Mouse (Mus musculus) heart, embryonic 13.5 days (tissue): Measurements from ENCODE around the gene Insl3. TPM values are rescaled to one million over a fixed set of nuclear protein-coding genes. Genes with fewer than 3 reads are reported as not detected.

ENCODE experiments used
- ATAC-seq: fragments of 200-750 bp; cut with Nextera tagmentation; 2 replicates; pipeline ENCODE4 v1.8.0; 2017; ENCODE audit warnings: moderate TSS enrichment; ENCODE audit not compliant: insufficient number of reproducible peaks, low FRiP score, low TSS enrichment; ENCODE audit errors: extremely low read depth
- H3K27ac ChIP-seq: fragments of 300-500 bp; sonication (generic); replicated peaks from 2 replicates; pipeline ENCODE4 v1.5.1; 2015; ENCODE audit warnings: moderate library complexity, mild to moderate bottlenecking, inconsistent platforms
- H3K27me3 ChIP-seq: fragments of 300-500 bp; sonication (generic); replicated peaks from 2 replicates; pipeline ENCODE4 v1.6.1; 2015; ENCODE audit warnings: mild to moderate bottlenecking, inconsistent platforms
- H3K36me3 ChIP-seq: fragments of 300-500 bp; sonication (generic); 2 replicates; pipeline ENCODE4 v1.6.1; 2015; ENCODE audit warnings: mild to moderate bottlenecking, inconsistent platforms
- H3K4me1 ChIP-seq: fragments of 300-500 bp; sonication (generic); 2 replicates; pipeline ENCODE4 v1.6.1; 2015; ENCODE audit warnings: inconsistent platforms
- H3K4me2 ChIP-seq: fragments of 300-500 bp; sonication (generic); 2 replicates; pipeline ENCODE4 v1.6.1; 2015; ENCODE audit warnings: inconsistent platforms, mild to moderate bottlenecking, moderate library complexity
- H3K4me3 ChIP-seq: fragments of 300-500 bp; sonication (generic); 2 replicates; pipeline ENCODE4 v1.5.1; 2015; ENCODE audit warnings: moderate library complexity, mild to moderate bottlenecking, inconsistent platforms
- H3K9ac ChIP-seq: fragments of 300-500 bp; sonication (generic); 2 replicates; pipeline ENCODE4 v1.6.1; 2015; ENCODE audit warnings: inconsistent platforms, mild to moderate bottlenecking, moderate library complexity
- H3K9me3 ChIP-seq: fragments of 300-500 bp; sonication (generic); 2 replicates; pipeline ENCODE4 v1.6.1; 2016; ENCODE audit warnings: inconsistent platforms
- WGBS: fragments of 180-500 bp; shearing (Covaris S2); methylation state at CpG from one replicate; pipeline ENCODE4 v1.1.7; 2015; ENCODE audit warnings: mixed read lengths; 5-methylcytosine and 5-hydroxymethylcytosine counted together
- polyA plus RNA-seq: library from polyadenylated mRNA; unstranded; fragments of >200 nt; fragmentation: Nextera tagmentation; extraction: Ambion mirVana; gene quantifications from 2 replicates; pipeline ENCODE4 v1.2.1, GENCODE M21; 2015

Gene Insl3
- polyA plus RNA-seq, 1 experiment from 2014 or later: 1.5 TPM

GRCm38 (mm10) chr8:71711574-71711973 lies 22.6 kb downstream of the Insl3 start:
- 59% methylated on average over 2 of the region's 2 CpGs for WGBS

DNA sequence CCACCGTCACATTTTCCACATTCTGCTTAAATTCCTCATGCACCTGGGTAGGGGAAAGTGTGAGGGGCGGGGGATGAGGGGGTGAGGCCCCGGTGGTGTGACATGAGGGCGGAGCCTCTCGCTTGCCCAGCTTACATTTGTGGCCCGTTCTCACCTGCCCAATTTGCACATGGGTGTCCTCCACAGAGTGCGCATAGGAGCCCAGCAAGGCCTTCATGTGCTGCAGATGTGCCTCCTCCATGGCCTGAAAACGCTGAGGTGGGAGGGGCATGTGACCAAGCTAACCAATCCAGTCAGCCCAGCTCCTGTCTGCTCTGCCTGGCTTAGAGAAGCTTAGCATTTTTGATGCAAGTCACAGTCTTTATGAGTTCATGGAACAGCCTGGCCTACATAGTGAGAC lies 26.5 kb downstream of the Insl3 start:
- Histone ChIP-seq H3K4me2 (no peak overlapping the region), H3K27me3 (peaks cover 88% of the 10 kb centered on the region), H3K9ac (no peak overlapping the region), H3K36me3 (no peaks in the 10 kb centered on the region), H3K4me1 (peaks cover 5% of the 10 kb centered on the region; the same call in 1 of the 2 replicates), H3K27ac (no peak overlapping the region), H3K4me3 (no peak overlapping the region), H3K9me3 (no peaks in the 10 kb centered on the region)
- no peak for ATAC-seq
- WGBS: 30% methylated on average over 8 of the region's 8 CpGs

More at GRCm38 (mm10) chr8:71711574-71711973, 22.6 kb downstream of the Insl3 start:
- no peaks in the 10 kb centered on the region for H3K36me3 ChIP-seq
- H3K9me3 ChIP-seq: no peaks in the 10 kb centered on the region
- ATAC-seq: no peak
- no peak overlapping the region for H3K27ac ChIP-seq
- no peak overlapping the region for H3K9ac ChIP-seq
- no peak overlapping the region for H3K4me2 ChIP-seq
- no peaks in the 10 kb centered on the region for H3K4me1 ChIP-seq
- H3K4me3 ChIP-seq: no peak overlapping the region
- H3K27me3 ChIP-seq: peaks cover 92% of the 10 kb centered on the region

DNA sequence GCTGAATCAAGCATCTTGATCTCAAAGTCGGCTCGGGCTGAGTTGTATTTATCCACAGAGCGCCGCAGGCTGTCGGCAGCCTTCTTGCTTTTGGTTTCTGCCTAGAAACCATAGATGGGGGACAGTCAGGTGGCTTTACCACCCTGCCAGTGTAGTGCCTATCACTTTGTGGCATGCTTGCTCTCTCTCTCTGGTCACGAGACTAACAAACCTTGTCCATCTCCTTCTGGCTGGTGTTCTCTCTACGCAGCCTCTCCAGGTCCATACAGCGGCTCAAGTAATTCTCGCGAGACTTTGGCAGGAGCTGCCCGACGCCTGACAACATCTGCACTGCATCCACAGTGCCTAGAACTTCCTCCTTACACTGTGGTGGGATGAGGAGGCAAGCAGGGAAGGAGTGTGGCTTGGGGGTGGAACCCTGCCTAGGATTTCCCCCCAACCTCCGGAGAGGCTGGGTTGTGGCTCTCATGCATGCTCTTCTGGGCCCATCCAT lies 27.6 kb downstream of the Insl3 start:
- Histone ChIP-seq H3K4me3 (no peak overlapping the region), H3K4me2 (no peak overlapping the region), H3K9me3 (no peaks in the 10 kb centered on the region), H3K27ac (no peak overlapping the region), H3K27me3 (peaks cover 89% of the 10 kb centered on the region), H3K9ac (no peak overlapping the region), H3K4me1 (peaks cover 5% of the 10 kb centered on the region; the same call in 1 of the 2 replicates), H3K36me3 (no peaks in the 10 kb centered on the region)
- WGBS: 71% methylated on average over 13 of the region's 13 CpGs
- ATAC-seq: no peak

- Histone ChIP-seq H3K4me1 (peaks cover 5% of the 10 kb centered on the region; the same call in 1 of the 2 replicates), H3K9me3 (no peaks in the 10 kb centered on the region), H3K9ac (no peak overlapping the region), H3K4me2 (no peak overlapping the region), H3K27me3 (peaks cover 89% of the 10 kb centered on the region), H3K36me3 (no peaks in the 10 kb centered on the region), H3K27ac (no peak overlapping the region), H3K4me3 (no peak overlapping the region)
- ATAC-seq: no peak
- 72% methylated on average over 12 of the region's 12 CpGs for WGBS
Measured at GRCm38 (mm10) chr8:71717096-71717495, 28.1 kb downstream of the Insl3 start.

DNA sequence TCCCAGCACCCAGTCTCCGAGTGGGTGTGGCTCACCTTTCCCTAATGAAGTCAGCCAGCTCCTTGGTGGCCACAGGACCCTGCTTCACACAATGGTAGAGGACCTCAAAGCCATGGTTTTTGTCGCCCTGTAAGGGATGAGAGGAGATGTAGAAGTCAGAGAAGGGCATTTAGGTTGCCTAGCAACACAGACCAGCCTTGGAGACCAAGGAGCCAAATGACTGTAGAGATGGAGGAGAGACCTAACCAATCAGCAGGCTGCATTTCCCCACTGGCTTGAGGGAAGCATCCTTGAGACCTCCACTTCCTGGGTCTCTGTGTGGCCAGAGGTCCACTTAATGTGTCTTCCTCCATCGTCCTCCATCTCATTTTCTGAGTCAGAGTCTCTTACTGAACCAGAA lies 29.2 kb downstream of the Insl3 start:
- no peak for ATAC-seq
- 25% methylated on average over 3 of the region's 3 CpGs for WGBS
- peaks cover 91% of the 10 kb centered on the region for H3K27me3 ChIP-seq

DNA sequence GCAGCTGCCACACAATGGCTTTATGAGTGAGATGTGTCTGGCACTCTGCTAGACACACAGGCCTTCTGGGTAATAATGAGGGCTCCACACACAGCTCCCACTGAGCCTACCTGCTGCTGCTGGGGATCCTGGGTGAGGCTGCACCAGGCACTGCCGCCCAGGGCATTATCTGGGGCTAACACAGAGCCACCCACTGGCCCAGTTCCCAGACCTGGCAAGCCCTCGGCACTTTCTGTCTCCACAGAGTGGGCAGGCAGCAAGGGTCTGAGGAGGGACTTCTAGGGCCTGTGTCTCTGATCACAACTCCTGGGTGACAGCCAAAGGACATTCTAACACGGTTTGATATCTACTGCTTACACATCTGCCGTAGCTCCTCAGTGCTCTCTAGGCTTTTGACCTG lies 30.2 kb downstream of the Insl3 start:
- no peak overlapping the region for H3K27ac ChIP-seq
- H3K4me1 ChIP-seq: peaks cover 5% of the 10 kb centered on the region; the same call in 1 of the 2 replicates
- no peaks in the 10 kb centered on the region for H3K36me3 ChIP-seq
- no peaks in the 10 kb centered on the region for H3K9me3 ChIP-seq
- 33% methylated on average over 4 of the region's 4 CpGs for WGBS
- no peak overlapping the region for H3K4me2 ChIP-seq
- ATAC-seq: no peak
- H3K9ac ChIP-seq: no peak overlapping the region
- H3K27me3 ChIP-seq: peaks cover 90% of the 10 kb centered on the region
- H3K4me3 ChIP-seq: no peak overlapping the region

More for the DNA sequence above, 29.2 kb downstream of the Insl3 start:
- Histone ChIP-seq H3K9me3 (no peaks in the 10 kb centered on the region), H3K9ac (no peak overlapping the region), H3K27ac (no peak overlapping the region), H3K36me3 (no peaks in the 10 kb centered on the region), H3K4me1 (peaks cover 5% of the 10 kb centered on the region; the same call in 1 of the 2 replicates), H3K4me2 (no peak overlapping the region), H3K4me3 (no peak overlapping the region)

DNA sequence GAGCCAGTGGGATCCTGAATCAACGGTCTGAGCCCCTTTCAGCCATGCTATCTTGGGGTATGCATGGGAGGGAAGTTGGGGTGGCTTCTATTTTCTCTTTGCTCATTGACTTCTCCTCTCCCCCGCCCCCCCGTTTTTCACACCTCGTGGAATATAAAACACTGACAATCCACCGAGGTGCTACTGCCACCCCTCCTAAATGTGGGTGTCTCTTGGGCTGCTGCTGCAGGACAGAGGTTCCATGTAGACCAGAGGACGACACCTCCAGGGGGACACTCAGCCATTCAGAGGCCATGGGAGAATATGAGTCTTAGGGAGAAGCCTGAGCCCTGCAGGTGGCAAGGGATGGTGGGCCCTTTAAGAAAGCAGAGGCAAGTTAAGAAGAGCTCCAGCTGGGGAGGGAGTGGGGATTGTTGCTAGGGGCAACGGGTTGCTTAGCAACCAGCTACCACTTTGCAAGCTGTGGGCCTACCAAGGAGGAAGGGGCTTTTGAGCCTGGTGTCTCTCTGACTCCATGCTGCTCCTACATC lies 31.0 kb downstream of the Insl3 start:
- peaks cover 90% of the 10 kb centered on the region for H3K27me3 ChIP-seq
- 36% methylated on average over 7 of the region's 7 CpGs for WGBS
- no peaks in the 10 kb centered on the region for H3K36me3 ChIP-seq
- no peaks in the 10 kb centered on the region for H3K9me3 ChIP-seq
- no peak for ATAC-seq
- H3K27ac ChIP-seq: no peak overlapping the region
- H3K4me1 ChIP-seq: peaks cover 6% of the 10 kb centered on the region
- no peak overlapping the region for H3K4me2 ChIP-seq
- H3K4me3 ChIP-seq: no peak overlapping the region
- H3K9ac ChIP-seq: no peak overlapping the region

DNA sequence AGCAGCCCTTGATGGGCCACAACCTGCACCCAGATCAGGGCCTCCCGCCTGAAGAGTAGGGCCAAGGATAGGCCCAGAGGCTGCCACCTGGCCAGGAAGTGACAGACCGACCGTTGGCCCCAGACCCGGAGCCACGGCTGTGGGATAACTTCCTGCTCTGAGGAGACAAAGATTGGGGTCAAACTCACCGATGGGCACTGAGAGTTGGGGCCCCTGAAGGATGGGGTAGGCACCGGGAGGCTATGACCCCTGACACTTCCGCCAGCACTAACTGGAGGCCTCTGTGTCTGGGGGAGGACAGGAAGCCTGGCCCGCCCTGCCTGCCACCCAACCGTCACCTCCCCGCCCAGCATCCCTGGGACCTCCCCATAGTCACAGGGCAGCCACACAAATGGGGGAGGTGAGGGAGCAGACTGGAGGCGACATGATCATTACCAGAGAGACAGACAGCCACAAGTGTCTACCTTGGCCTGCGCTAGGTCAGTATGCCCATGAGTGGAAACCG lies 34.1 kb downstream of the Insl3 start:
- ATAC-seq: no peak
- peaks cover 13% of the 10 kb centered on the region for H3K4me1 ChIP-seq
- no peak overlapping the region for H3K27ac ChIP-seq
- H3K27me3 ChIP-seq: peaks cover 97% of the 10 kb centered on the region
- no peak overlapping the region for H3K4me2 ChIP-seq
- no peak overlapping the region for H3K4me3 ChIP-seq
- H3K36me3 ChIP-seq: no peaks in the 10 kb centered on the region
- H3K9me3 ChIP-seq: no peaks in the 10 kb centered on the region
- H3K9ac ChIP-seq: no peak overlapping the region
- 50% methylated on average over 14 of the region's 14 CpGs for WGBS

DNA sequence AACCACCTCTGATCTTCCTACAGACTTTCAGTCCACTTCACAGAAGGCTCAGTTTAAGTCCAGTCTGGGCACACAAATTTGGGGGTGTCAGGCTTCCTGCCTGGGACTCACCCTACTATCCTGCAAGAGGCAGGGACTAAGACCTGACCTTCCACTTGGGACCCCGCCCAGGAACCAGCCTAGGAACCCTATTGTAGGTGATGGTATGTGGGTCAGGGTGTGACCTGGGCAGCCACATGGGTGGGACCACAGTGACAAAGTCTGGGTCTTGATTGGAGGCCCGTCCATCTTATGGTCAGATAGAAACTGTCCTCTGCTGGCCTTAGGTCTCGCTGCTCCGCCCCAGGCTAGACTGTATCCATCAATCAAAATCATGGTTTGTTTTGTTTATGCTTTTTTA lies 35.4 kb downstream of the Insl3 start:
- Histone ChIP-seq H3K27ac (no peak overlapping the region), H3K4me1 (peaks cover 21% of the 10 kb centered on the region), H3K4me2 (no peak overlapping the region), H3K27me3 (peaks cover 96% of the 10 kb centered on the region), H3K9me3 (no peaks in the 10 kb centered on the region), H3K9ac (no peak overlapping the region), H3K4me3 (no peak overlapping the region), H3K36me3 (no peaks in the 10 kb centered on the region)
- 63% methylated on average over 4 of the region's 4 CpGs for WGBS
- ATAC-seq: no peak

GRCm38 (mm10) chr8:71725122-71725924 lies 36.3 kb downstream of the Insl3 start, which contains the start of gene Fcho1:
TSS of gene Fcho1 (minus strand) at chr8:71725716.
- WGBS: 2% methylated on average over 52 of the region's 54 CpGs
- no peak within 1 kb of the TSS for H3K27ac ChIP-seq

GRCm38 (mm10) chr8:71728240-71728785 lies 39.3 kb downstream of the Insl3 start:
- Histone ChIP-seq H3K27me3 (peaks cover 74% of the 10 kb centered on the region), H3K36me3 (no peaks in the 10 kb centered on the region), H3K27ac (no peak overlapping the region), H3K4me1 (peaks cover 19% of the 10 kb centered on the region; the same call in 1 of the 2 replicates), H3K4me2 (peak overlapping the region; percentile 68), H3K9me3 (no peaks in the 10 kb centered on the region), H3K4me3 (peak overlapping the region; percentile 38), H3K9ac (peak overlapping the region; percentile 58)
- 6% methylated on average over 20 of the region's 21 CpGs for WGBS
- ATAC-seq: no peak

More at GRCm38 (mm10) chr8:71725122-71725924, 36.3 kb downstream of the Insl3 start, which contains the start of gene Fcho1:
- peak within 1 kb of the TSS; percentile 87 for H3K4me2 ChIP-seq
- H3K4me1 ChIP-seq: peaks cover 19% of the 10 kb centered on the region; the same call in 1 of the 2 replicates
- H3K36me3 ChIP-seq: no peaks in the 10 kb centered on the region
- H3K9me3 ChIP-seq: no peaks in the 10 kb centered on the region
- peak within 1 kb of the TSS; percentile 69 for H3K4me3 ChIP-seq
- peak within 1 kb of the TSS; percentile 78 for H3K9ac ChIP-seq
- ATAC-seq: peak; percentile 44
- H3K27me3 ChIP-seq: peaks cover 92% of the 10 kb centered on the region
